Mouse (Mus musculus) heart, adult 2 months (tissue): Measurements from ENCODE around the gene Gca. TPM values are rescaled to one million over a fixed set of nuclear protein-coding genes. Genes with fewer than 3 reads are reported as not detected.

Source experiments
- DNase-seq, 2 experiments: peaks; one replicate each; pipeline ENCODE4 v3.0.0; 2021
- H3K27ac ChIP-seq: fragments of 200-600 bp; 2 replicates; pipeline ENCODE4 v1.8.1; 2022
- H3K27me3 ChIP-seq: fragments of 200-500 bp; 2 replicates; pipeline ENCODE4 v1.6.1; 2012; ENCODE audit warnings: mild to moderate bottlenecking, low read length, inconsistent platforms, mixed read lengths; ENCODE audit not compliant: control insufficient read depth, insufficient read depth
- H3K36me3 ChIP-seq: fragments of 200-500 bp; 2 replicates; pipeline ENCODE4 v1.6.1; 2012; ENCODE audit warnings: low read length, inconsistent platforms; ENCODE audit not compliant: control insufficient read depth, insufficient read depth
- H3K4me1 ChIP-seq: fragments of 200-500 bp; 2 replicates; pipeline ENCODE4 v1.6.1; 2011; ENCODE audit warnings: low read length; ENCODE audit not compliant: control insufficient read depth, insufficient read depth
- H3K4me3 ChIP-seq: fragments of 200-600 bp; 2 replicates; pipeline ENCODE4 v1.8.1; 2022
- H3K79me2 ChIP-seq: fragments of 200-500 bp; replicated peaks from 2 replicates; pipeline ENCODE4 v1.6.1; 2012; ENCODE audit warnings: mild to moderate bottlenecking, inconsistent platforms, low read length, moderate library complexity, mixed read lengths; ENCODE audit not compliant: control insufficient read depth, insufficient read depth
- H3K9ac ChIP-seq: fragments of 200-500 bp; 2 replicates; pipeline ENCODE4 v1.6.1; 2012; ENCODE audit warnings: low read depth, mild to moderate bottlenecking, control low read depth, inconsistent platforms, low read length, mixed read lengths
- CTCF ChIP-seq: fragments of 200-600 bp; IDR thresholded peaks from 2 replicates; pipeline ENCODE4 v1.8.1; 2022; ENCODE audit warnings: antibody characterized with exemption, mild to moderate bottlenecking, moderate library complexity
- EP300 ChIP-seq: fragments of 200-500 bp; IDR thresholded peaks from 2 replicates; pipeline ENCODE4 v1.6.1; 2011; ENCODE audit warnings: low read depth, low read length, control low read depth; ENCODE audit not compliant: insufficient read depth
- POLR2A ChIP-seq: fragments of 200-500 bp; IDR thresholded peaks from 2 replicates; pipeline ENCODE4 v1.6.1; 2011; ENCODE audit warnings: mild to moderate bottlenecking, low read depth, low read length, control low read depth; ENCODE audit not compliant: insufficient read depth
- WGBS: fragments of 180-500 bp; shearing (Covaris S2); methylation state at CpG from one replicate; pipeline ENCODE4 v1.1.7; 2018; 5-methylcytosine and 5-hydroxymethylcytosine counted together
- intact Hi-C: fragments of 180-260 bp; cut with DNase I; formaldehyde crosslinking; loops from one replicate; pipeline ENCODE4 v1.15.1; 2025
- polyA plus RNA-seq: library from polyadenylated mRNA; depleted of rRNA; stranded (reverse); fragments of >200 nt; gene quantifications from 2 replicates; pipeline ENCODE4 v1.2.3, GENCODE M21; 2012
- total RNA-seq, 2 experiments: library from RNA; stranded (reverse); gene quantifications; 2 replicates each; pipeline ENCODE4 v1.2.3; 2021

The Gca gene
- total and polyA plus RNA-seq, 3 experiments = 12.9 to 26.2 (median 22.8) TPM

DNA sequence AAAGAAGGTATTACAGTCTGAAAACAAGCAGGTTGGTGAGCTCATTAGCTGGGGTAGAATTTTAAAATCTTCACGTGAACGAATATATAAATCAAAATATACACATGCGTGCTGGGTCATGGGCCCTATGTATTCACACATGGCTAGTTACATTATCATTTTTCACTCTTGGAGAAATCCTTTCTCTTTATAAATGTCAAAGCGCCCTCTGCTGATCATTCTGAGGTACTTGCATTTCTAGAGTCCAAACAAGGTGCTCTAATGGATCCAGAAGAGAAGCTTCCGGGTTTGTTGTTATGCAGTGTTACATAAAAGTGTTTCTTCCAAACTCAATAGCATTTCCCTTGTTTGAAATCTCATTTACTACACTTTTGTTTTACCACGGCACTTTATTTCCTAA, 33.6 kb upstream of the Gca start:
- no peaks in the 10 kb centered on the region for H3K79me2 ChIP-seq
- WGBS = 14% methylated on average over 6 of the region's 6 CpGs
- TF ChIP-seq CTCF (peak; percentile 91), EP300 (no peak)
- H3K9ac ChIP-seq = no peak overlapping the region
- no peak for DNase-seq
- H3K27ac ChIP-seq = no peak overlapping the region
- H3K36me3 ChIP-seq = no peaks in the 10 kb centered on the region
- intact Hi-C loops = no loop called here
- no peak overlapping the region for H3K4me3 ChIP-seq
- no peaks in the 10 kb centered on the region for H3K4me1 ChIP-seq
- no peaks in the 10 kb centered on the region for H3K27me3 ChIP-seq

DNA sequence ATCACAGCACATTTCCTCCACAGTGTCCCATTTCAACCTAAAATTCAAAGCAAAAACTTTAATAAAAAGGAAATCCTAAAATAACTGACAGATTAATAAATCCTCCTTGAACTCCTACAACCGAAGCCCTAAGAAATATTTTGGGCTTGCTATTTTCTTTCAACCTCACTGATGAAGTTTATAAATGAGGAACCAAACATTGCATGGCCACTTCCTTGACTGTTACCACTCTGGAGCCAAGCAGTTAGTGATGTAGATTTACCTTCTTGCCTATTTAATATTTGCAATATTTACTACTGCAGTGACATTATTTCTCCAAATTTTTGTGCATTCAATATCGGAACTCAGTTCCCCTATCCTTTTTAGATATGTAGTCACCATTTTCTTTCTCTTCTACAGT, 24.2 kb upstream of the Gca start:
- no peak for DNase-seq
- no peaks in the 10 kb centered on the region for H3K79me2 ChIP-seq
- no peak overlapping the region for H3K27ac ChIP-seq
- no peak overlapping the region for H3K4me3 ChIP-seq
- WGBS = 71% methylated on average over 2 of the region's 2 CpGs
- TF ChIP-seq EP300 (no peak), CTCF (no peak), POLR2A (no peak)
- H3K36me3 ChIP-seq = peaks cover 7% of the 10 kb centered on the region
- H3K9ac ChIP-seq = no peak overlapping the region
- intact Hi-C loops = no loop called here
- no peaks in the 10 kb centered on the region for H3K27me3 ChIP-seq
- peaks cover 3% of the 10 kb centered on the region for H3K4me1 ChIP-seq

DNA sequence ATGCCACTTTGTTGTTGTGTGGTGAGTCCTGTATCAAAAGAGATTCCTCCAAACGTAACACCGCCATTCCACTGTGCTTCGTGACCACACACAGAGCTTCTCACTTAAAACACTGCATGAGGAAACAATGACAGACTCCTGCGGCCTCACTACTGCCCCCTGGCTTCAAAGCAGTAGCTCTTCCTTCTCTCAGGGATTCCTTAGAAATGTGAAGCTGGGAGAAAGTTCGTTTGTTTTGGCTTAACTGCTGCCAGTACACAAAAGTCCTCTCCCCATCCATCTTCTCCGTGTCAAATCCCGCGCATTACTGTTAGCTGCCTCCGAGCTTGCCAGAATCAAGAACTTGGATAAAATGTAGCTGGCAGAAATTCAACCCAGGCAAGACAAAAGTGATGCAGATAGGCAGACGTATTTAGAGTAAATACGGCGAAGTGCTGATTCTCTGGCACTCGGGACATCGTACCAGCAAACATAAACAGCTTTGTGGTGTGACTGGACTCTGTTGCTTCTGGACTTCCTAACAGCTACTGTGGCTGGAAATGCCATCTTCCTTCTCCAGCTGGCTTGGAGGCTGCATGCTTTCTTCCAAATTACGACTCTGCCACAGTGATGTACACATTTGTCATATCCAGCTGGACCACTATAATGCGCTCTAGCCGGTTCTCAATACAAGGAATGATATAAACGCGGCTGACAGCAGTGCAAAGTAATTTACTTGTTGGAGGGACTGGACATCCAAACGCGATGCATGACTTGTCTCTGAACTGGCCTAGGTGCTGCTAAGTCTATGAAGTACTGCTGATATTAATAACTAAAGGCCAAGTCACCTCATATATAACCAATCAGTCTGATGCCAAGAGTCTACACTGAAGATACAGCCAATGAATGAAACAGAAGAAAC, 20.4 kb upstream of the Gca start:
- intact Hi-C loops = no loop called here
- Histone ChIP-seq H3K4me1 (peaks cover 5% of the 10 kb centered on the region), H3K9ac (peak overlapping the region; percentile 57), H3K27me3 (no peaks in the 10 kb centered on the region), H3K79me2 (peaks cover 1% of the 10 kb centered on the region; the same call in 1 of the 2 replicates), H3K4me3 (peak overlapping the region; percentile 22; the same call in 1 of the 2 replicates), H3K27ac (no peak overlapping the region), H3K36me3 (peaks cover 7% of the 10 kb centered on the region)
- TF ChIP-seq EP300 (no peak), CTCF (peak; percentile 97), POLR2A (no peak)
- peak; percentile 36 to 63 for DNase-seq
- 47% methylated on average over 21 of the region's 21 CpGs for WGBS

DNA sequence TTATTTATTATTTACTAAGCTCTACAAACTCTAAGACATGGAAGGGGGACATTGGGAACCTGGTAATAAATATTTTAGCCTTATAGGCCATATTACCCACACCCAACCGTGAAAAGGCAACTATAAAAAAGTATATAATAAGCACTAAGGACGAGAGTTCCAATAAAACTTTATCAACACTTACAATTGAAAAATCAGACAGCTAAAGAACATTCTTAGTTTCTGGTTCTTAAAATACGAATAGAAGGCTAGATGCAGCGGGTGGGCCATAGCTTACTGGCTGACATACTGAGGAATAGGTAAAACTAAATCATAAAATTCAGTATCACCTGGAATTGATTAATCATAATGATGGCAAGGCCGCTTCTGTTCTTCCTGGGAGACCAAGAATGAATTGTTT, 19.2 kb upstream of the Gca start:
- Histone ChIP-seq H3K4me1 (peaks cover 5% of the 10 kb centered on the region), H3K27me3 (no peaks in the 10 kb centered on the region), H3K4me3 (peak overlapping the region; percentile 74), H3K9ac (no peak overlapping the region), H3K79me2 (peaks cover 1% of the 10 kb centered on the region; the same call in 1 of the 2 replicates), H3K36me3 (peaks cover 7% of the 10 kb centered on the region), H3K27ac (peak overlapping the region; percentile 92)
- DNase-seq = no peak
- WGBS = 87% methylated on average over 5 of the region's 5 CpGs
- TF ChIP-seq CTCF (no peak), EP300 (no peak), POLR2A (no peak)
- intact Hi-C loops = no loop called here

DNA sequence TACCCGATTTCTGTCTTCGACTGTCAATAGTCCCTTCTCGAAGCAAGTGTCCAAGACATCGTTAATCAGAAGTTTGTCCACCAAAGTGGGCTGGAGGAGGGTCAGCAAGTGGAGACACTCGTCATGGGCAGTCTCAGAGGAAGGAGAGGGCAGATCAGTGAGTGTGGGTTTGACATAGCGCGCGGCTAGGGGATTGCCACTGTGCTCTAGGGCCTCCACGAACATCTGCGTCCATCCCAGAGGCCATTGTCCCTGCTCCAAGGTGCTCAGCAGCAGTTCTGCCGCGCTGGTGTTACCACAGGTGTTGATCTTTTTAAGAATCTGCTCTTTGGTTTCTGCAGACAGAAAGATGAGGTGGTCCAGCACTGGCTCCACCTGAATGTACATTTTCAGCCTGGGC, 18.6 kb upstream of the Gca start:
- peaks cover 7% of the 10 kb centered on the region for H3K36me3 ChIP-seq
- H3K9ac ChIP-seq = peak overlapping the region; percentile 82
- intact Hi-C loops = no loop called here
- H3K27ac ChIP-seq = peak overlapping the region; percentile 92
- peak overlapping the region; percentile 74 for H3K4me3 ChIP-seq
- 22% methylated on average over 12 of the region's 12 CpGs for WGBS
- no peak for TF ChIP-seq EP300
- no peak for TF ChIP-seq CTCF
- no peak for TF ChIP-seq POLR2A
- peak; percentile 42 to 52 for DNase-seq
- peaks cover 5% of the 10 kb centered on the region for H3K4me1 ChIP-seq
- no peaks in the 10 kb centered on the region for H3K27me3 ChIP-seq
- peaks cover 1% of the 10 kb centered on the region; the same call in 1 of the 2 replicates for H3K79me2 ChIP-seq

DNA sequence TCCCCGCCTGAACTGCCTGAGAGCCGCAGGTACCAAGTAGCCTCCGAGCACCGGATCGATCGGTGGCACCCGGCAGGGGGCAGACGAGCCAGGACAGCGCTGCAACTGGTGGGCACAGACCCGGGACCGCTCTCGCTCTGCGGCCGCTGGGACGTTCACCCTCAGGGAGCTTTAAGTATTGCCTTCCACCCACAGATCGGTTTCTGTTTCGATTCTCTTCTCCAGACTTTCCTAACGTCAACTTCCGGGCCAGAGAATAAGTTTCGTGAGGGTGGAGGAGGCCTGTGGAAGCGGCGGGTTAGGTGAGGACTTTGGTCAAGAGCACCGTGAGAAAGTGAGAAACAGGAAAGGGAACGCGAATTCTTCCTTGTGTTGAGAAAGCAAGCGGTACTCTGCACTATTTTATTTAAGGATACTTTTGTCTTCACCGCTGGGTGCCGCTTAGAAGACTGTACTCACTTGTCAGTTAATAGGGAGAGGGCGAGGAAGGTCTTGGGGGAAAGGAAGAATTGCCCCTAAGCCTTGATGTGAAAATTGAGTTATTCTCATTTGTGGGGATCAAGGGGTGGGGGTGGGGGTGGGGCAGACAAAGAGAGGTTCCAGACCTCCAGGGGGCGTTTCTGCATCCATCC, 18.0 kb upstream of the Gca start, which contains the start of gene Ifih1:
Ifih1 (minus strand) TSS at position 242 of the 632 bp plus-strand sequence.
- intact Hi-C loops = no loop called here
- Histone ChIP-seq H3K4me3 (peak within 1 kb of the TSS; percentile 74), H3K36me3 (peaks cover 7% of the 10 kb centered on the region), H3K4me1 (peaks cover 5% of the 10 kb centered on the region), H3K27me3 (no peaks in the 10 kb centered on the region), H3K27ac (peak within 1 kb of the TSS; percentile 92), H3K79me2 (peaks cover 1% of the 10 kb centered on the region; the same call in 1 of the 2 replicates), H3K9ac (peak within 1 kb of the TSS; percentile 82)
- TF ChIP-seq CTCF (peak; percentile 69), POLR2A (peak; percentile 78), EP300 (0 out of 2 replicates have a peak, but pooled peaks have one; percentile 14)
- under 1% methylated on average over 30 of the region's 30 CpGs for WGBS
- peak; percentile 76 to 81 for DNase-seq
